Mouse (Mus musculus) heart, adult 2 months (tissue): ENCODE data around the gene Rnf130. TPM values are rescaled to one million over a fixed set of nuclear protein-coding genes. Genes with fewer than 3 reads are reported as not detected.

ENCODE experiments used
- DNase-seq, 2 experiments: peaks; one replicate each; pipeline ENCODE4 v3.0.0; 2021
- H3K27ac ChIP-seq: fragments of 200-600 bp; 2 replicates; pipeline ENCODE4 v1.8.1; 2022
- H3K27me3 ChIP-seq: fragments of 200-500 bp; 2 replicates; pipeline ENCODE4 v1.6.1; 2012; ENCODE audit warnings: mild to moderate bottlenecking, low read length, inconsistent platforms, mixed read lengths; ENCODE audit not compliant: control insufficient read depth, insufficient read depth
- H3K36me3 ChIP-seq: fragments of 200-500 bp; 2 replicates; pipeline ENCODE4 v1.6.1; 2012; ENCODE audit warnings: low read length, inconsistent platforms; ENCODE audit not compliant: control insufficient read depth, insufficient read depth
- H3K4me1 ChIP-seq: fragments of 200-500 bp; 2 replicates; pipeline ENCODE4 v1.6.1; 2011; ENCODE audit warnings: low read length; ENCODE audit not compliant: control insufficient read depth, insufficient read depth
- H3K4me3 ChIP-seq: fragments of 200-600 bp; 2 replicates; pipeline ENCODE4 v1.8.1; 2022
- H3K79me2 ChIP-seq: fragments of 200-500 bp; replicated peaks from 2 replicates; pipeline ENCODE4 v1.6.1; 2012; ENCODE audit warnings: mild to moderate bottlenecking, inconsistent platforms, low read length, moderate library complexity, mixed read lengths; ENCODE audit not compliant: control insufficient read depth, insufficient read depth
- H3K9ac ChIP-seq: fragments of 200-500 bp; 2 replicates; pipeline ENCODE4 v1.6.1; 2012; ENCODE audit warnings: low read depth, mild to moderate bottlenecking, control low read depth, inconsistent platforms, low read length, mixed read lengths
- CTCF ChIP-seq: fragments of 200-600 bp; IDR thresholded peaks from 2 replicates; pipeline ENCODE4 v1.8.1; 2022; ENCODE audit warnings: antibody characterized with exemption, mild to moderate bottlenecking, moderate library complexity
- EP300 ChIP-seq: fragments of 200-500 bp; IDR thresholded peaks from 2 replicates; pipeline ENCODE4 v1.6.1; 2011; ENCODE audit warnings: low read depth, low read length, control low read depth; ENCODE audit not compliant: insufficient read depth
- POLR2A ChIP-seq: fragments of 200-500 bp; IDR thresholded peaks from 2 replicates; pipeline ENCODE4 v1.6.1; 2011; ENCODE audit warnings: mild to moderate bottlenecking, low read depth, low read length, control low read depth; ENCODE audit not compliant: insufficient read depth
- WGBS: fragments of 180-500 bp; shearing (Covaris S2); methylation state at CpG from one replicate; pipeline ENCODE4 v1.1.7; 2018; 5-methylcytosine and 5-hydroxymethylcytosine counted together
- intact Hi-C: fragments of 180-260 bp; cut with DNase I; formaldehyde crosslinking; loops from one replicate; pipeline ENCODE4 v1.15.1; 2025
- polyA plus RNA-seq: library from polyadenylated mRNA; depleted of rRNA; stranded (reverse); fragments of >200 nt; gene quantifications from 2 replicates; pipeline ENCODE4 v1.2.3, GENCODE M21; 2012
- total RNA-seq, 2 experiments: library from RNA; stranded (reverse); gene quantifications; 2 replicates each; pipeline ENCODE4 v1.2.3; 2021

Gene Rnf130
- total and polyA plus RNA-seq, 3 experiments: 26.6 to 53.2 (median 49.5) TPM

- Histone ChIP-seq H3K79me2 (peaks cover 2% of the 10 kb centered on the region; the same call in 1 of the 2 replicates), H3K27ac (no peak overlapping the region), H3K4me3 (no peak overlapping the region), H3K27me3 (no peaks in the 10 kb centered on the region), H3K4me1 (peaks cover 7% of the 10 kb centered on the region), H3K9ac (no peak overlapping the region), H3K36me3 (no peaks in the 10 kb centered on the region)
- DNase-seq: no peak
- no peak for TF ChIP-seq EP300
- TF ChIP-seq CTCF: no peak
- no peak for TF ChIP-seq POLR2A
- intact Hi-C loops: no loop called here
- 5% methylated on average over 10 of the region's 10 CpGs for WGBS
These were observed 102.6 kb downstream of the Rnf130 start for GRCm38 (mm10) chr11:50127781-50128180.

- peak; percentile 93 for DNase-seq
- Histone ChIP-seq H3K27me3 (no peaks in the 10 kb centered on the region), H3K79me2 (peaks cover 2% of the 10 kb centered on the region; the same call in 1 of the 2 replicates), H3K4me3 (peak within 1 kb of the TSS; percentile 56), H3K4me1 (peaks cover 13% of the 10 kb centered on the region), H3K36me3 (no peaks in the 10 kb centered on the region), H3K9ac (peak within 1 kb of the TSS; percentile 96), H3K27ac (peak within 1 kb of the TSS; percentile 96)
- TF ChIP-seq EP300 (peak; percentile 46; the same call in 1 of the 2 replicates), CTCF (peak; percentile 75), POLR2A (peak; percentile 66; the same call in 1 of the 2 replicates)
- WGBS: under 1% methylated on average over 76 of the region's 77 CpGs
- intact Hi-C loops: loop anchor here (1.0 to 5.0 kb wide), 2 partner anchors 145 to 229 kb away; partner anchors contain the start of gene Rasgef1c
These were observed 105.9 kb downstream of the Rnf130 start, which contains the start of gene Tbc1d9b for GRCm38 (mm10) chr11:50130811-50131766. TSS of gene Tbc1d9b (plus strand) at chr11:50131396.

GRCm38 (mm10) chr11:50131801-50132201, 106.7 kb downstream of the Rnf130 start:
- 5% methylated on average over 10 of the region's 10 CpGs for WGBS
- peak overlapping the region; percentile 96 for H3K27ac ChIP-seq
- peak overlapping the region; percentile 56 for H3K4me3 ChIP-seq
- no peaks in the 10 kb centered on the region for H3K27me3 ChIP-seq
- TF ChIP-seq CTCF: no peak
- no peak for TF ChIP-seq EP300
- TF ChIP-seq POLR2A: no peak
- no peak for DNase-seq
- intact Hi-C loops: loop anchor here (2.0 to 5.0 kb wide), 2 partner anchors 93 to 230 kb away; partner anchors contain the start of gene Rasgef1c
- H3K79me2 ChIP-seq: peaks cover 2% of the 10 kb centered on the region; the same call in 1 of the 2 replicates
- no peaks in the 10 kb centered on the region for H3K36me3 ChIP-seq
- peaks cover 13% of the 10 kb centered on the region for H3K4me1 ChIP-seq
- peak overlapping the region; percentile 96 for H3K9ac ChIP-seq

DNA sequence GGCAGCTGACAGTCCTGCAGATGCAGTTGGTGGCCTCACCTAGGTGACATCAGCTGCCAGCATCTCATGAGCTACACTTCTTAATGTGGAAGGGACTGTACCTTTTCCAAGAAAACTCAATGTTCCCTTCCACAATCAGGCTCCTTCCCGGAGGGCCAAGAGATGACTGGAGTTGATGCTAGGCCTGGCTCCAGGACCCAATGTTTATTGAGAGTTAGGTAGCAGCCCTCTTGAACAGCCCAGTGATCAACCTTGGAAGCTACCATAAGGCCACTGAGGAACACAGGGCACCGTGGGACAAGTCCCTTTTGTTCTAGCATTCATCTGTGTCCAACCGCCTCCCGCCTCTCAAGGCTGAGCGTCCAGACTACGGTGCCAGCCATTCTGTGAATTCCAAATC, 107.1 kb downstream of the Rnf130 start:
- Histone ChIP-seq H3K4me3 (peak overlapping the region; percentile 56; the same call in 1 of the 2 replicates), H3K36me3 (no peaks in the 10 kb centered on the region), H3K27me3 (no peaks in the 10 kb centered on the region), H3K9ac (peak overlapping the region; percentile 96), H3K4me1 (peaks cover 13% of the 10 kb centered on the region), H3K27ac (peak overlapping the region; percentile 96; the same call in 1 of the 2 replicates), H3K79me2 (peaks cover 2% of the 10 kb centered on the region; the same call in 1 of the 2 replicates)
- TF ChIP-seq EP300 (no peak), CTCF (no peak), POLR2A (no peak)
- intact Hi-C loops: loop anchor here (2.0 to 5.0 kb wide), 2 partner anchors 93 to 230 kb away; partner anchors contain the start of gene Rasgef1c
- DNase-seq: no peak
- 75% methylated on average over 6 of the region's 6 CpGs for WGBS

GRCm38 (mm10) chr11:50134136-50134859, 109.2 kb downstream of the Rnf130 start:
- intact Hi-C loops: loop anchor here (5.0 kb wide), 1 partner anchor 232 kb away; the partner anchor contains the start of gene Rasgef1c
- TF ChIP-seq EP300: no peak
- no peak for TF ChIP-seq POLR2A
- TF ChIP-seq CTCF: no peak
- peak overlapping the region; percentile 34; the same call in 1 of the 2 replicates for H3K27ac ChIP-seq

More at GRCm38 (mm10) chr11:50134136-50134859, 109.2 kb downstream of the Rnf130 start:
- H3K36me3 ChIP-seq: no peaks in the 10 kb centered on the region
- DNase-seq: no peak
- H3K4me3 ChIP-seq: no peak overlapping the region
- no peak overlapping the region for H3K9ac ChIP-seq
- no peaks in the 10 kb centered on the region for H3K27me3 ChIP-seq
- peaks cover 13% of the 10 kb centered on the region for H3K4me1 ChIP-seq
- 34% methylated on average over 10 of the region's 10 CpGs for WGBS
- H3K79me2 ChIP-seq: peaks cover 2% of the 10 kb centered on the region; the same call in 1 of the 2 replicates
